Mouse (Mus musculus) T-helper 1 cell (primary cell): Measurements from ENCODE around the gene 2310034G01Rik.

Experiments
- in situ Hi-C: fragments of 300-600 bp; cut with MboI, MseI; formaldehyde crosslinking; loops from one replicate; pipeline ENCODE4 v1.15.1; 2025; ENCODE audit warnings: high pct_unique_total_duplicates

Gene 2310034G01Rik

GRCm38 (mm10) chr19:46328081-46329030, 21.7 kb downstream of the 2310034G01Rik start, which contains the start of gene Fbxl15:
Gene Fbxl15 (plus strand): TSS chr19:46328184.
- in situ Hi-C loops = no loop called here

DNA sequence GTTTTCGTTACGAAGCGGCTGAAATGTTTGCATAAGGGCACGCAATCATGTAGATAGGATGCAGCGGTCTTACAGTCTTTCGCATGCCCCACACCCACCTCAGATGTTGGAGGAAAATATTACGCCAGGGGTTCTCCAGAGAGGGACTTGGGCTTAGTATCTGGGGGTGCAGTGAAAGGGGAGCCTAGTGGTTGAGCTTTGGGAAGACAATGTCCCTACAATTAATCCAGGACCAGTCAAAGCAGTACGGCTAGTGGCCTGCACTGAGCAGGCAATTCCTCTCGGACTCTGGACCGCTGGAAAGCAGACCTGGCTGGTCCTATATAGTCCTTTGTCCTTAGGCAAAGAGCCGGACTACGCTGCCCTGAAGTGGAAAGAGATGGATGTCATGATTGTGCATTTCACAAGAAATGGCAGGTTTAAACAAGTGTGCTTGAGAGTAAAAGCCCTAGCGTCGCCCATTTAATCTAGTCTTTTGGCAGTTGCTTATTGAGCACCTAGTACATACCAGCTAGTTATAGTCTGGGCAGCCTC, 22.5 kb downstream of the 2310034G01Rik start:
- in situ Hi-C loops = no loop called here

DNA sequence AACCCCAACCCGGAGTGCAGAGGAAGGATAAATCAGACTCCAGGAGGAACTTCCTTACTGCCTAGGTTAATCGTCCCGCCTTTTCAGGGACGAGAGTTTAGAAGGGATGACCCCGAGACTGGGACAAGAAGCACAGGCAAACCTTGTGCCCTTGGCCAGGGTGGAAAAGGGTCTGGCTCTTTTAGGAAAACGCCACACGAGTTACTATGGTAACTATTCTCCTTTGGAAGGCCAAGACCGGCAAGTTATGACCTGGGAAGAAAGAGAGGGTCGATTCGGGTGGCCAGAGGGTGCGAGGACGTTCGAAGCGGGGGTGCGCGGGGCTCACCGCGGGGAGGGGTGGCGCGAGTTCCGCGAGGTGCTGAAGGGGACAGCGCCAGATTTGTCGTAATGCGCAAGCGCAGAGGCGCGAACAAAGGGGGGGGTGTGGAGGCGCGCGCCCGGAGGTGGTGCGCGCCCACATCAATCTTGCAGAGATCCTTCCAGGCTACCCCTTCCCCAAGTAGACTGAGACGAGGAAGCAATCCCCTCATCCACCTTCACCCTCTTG, 23.3 kb downstream of the 2310034G01Rik start, which contains the start of gene Psd:
Psd (minus strand) TSS at position 401 of the 550 bp plus-strand sequence.
- in situ Hi-C loops = no loop called here

DNA sequence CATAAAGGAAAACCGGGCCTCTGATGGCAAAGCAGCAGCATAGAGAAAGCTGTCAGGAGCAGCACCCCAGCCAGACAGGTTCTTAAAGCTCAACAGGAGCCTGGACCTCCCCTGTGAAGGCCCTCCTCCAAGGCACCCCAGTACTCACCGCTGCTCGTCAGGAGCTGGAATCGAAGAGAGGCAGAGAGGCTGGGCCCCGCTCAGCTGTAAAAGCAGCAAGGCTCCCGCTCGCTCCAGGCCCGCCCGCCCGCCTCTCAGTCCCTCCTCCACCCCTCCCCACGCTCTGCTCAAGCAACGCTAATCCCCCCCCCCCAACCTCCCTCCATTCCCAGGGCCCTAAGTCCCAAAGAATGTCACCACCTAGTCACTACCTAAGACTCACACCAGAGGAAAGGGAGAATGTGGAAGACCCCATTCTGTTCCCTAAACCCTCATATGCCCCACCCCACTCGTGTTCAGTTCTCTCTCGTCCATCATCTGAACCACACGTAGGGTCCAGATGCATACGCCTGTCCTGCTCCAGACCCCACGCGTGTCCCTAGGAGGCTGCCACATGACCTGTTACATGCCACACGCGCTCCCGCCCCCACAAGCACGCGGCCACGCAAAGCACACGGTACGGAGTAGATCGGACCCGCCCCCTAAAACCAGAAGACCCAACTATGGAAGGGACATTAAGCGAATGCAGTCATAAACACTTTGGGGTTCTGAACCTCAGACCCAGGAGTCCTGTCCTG, 23.9 kb downstream of the 2310034G01Rik start:
- in situ Hi-C loops = no loop called here

GRCm38 (mm10) chr19:46324918-46325317, 25.2 kb downstream of the 2310034G01Rik start:
- in situ Hi-C loops = no loop called here

DNA sequence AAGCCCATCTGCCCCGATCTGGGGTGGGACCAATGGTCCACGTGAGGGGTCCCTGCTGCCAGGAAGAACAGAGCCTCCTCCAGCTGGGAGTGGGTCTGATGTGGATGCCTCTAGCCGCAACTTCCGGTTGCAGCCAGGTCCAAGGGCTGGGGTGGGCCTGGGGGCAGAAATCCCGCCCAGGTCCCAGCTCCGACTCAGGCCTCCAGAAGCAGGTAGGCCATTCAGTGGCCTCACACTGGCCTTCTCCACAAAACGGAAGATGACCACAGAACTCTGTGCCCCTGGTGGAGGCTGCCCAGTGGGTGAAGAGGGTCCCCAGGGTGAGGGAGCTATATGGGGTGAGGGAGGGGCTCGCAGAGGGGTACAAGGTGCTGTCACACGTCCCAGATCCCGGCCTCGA, 25.7 kb downstream of the 2310034G01Rik start:
- in situ Hi-C loops = no loop called here

DNA sequence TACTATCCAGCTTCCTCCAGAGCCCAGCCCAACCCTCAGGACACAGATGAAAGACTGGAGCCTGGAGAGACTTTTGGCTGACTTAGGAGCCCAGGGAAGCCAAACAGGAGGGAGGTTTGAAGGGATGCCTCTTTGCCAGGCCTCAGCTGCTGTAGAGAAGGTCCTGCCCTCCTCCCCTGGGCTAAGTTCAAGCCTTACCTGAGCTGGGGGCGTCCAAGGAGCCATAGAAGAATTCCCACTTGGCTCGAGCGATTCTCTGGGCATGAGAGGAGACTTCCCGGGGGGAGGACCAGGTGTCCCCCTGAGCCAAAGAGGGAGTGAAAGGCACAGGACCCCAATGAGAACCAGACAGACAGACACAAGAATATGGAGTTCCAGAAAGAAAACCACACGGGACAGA, 26.4 kb downstream of the 2310034G01Rik start:
- in situ Hi-C loops = no loop called here

DNA sequence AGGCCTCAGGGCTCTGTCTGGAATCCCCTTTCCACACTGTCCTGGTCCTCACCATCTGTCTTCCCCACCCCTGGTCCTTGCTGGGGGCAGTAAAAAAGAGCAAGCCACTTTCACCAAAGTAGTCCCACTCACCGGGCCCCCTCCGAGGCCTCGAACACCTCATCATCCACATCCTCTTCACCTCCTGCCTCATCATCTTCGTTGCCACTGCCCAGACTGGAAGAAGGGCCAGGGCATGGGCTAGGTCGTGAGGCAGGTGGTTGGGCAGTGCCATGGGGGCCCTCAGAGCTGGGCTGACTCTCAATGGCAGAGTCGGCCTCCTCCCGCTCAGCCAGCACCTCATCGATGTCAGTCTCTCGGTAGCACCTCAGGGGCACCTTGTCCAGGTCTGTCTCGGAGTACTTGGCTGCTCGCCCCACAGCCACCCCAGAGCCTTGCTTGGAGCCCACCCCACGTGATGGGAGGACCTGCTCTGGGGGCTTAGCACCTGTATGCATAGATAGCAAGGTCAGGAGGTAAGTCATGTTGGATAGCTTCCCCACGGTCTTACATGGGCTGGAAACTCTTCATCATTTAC, 27.0 kb downstream of the 2310034G01Rik start:
- in situ Hi-C loops = no loop called here

- in situ Hi-C loops = no loop called here
Measured at GRCm38 (mm10) chr19:46322144-46322995, 27.7 kb downstream of the 2310034G01Rik start.

- in situ Hi-C loops = no loop called here
Measured at GRCm38 (mm10) chr19:46321101-46321943, 28.8 kb downstream of the 2310034G01Rik start.

GRCm38 (mm10) chr19:46320076-46320785, 29.9 kb downstream of the 2310034G01Rik start:
- in situ Hi-C loops = no loop called here

GRCm38 (mm10) chr19:46318586-46319378, 31.3 kb downstream of the 2310034G01Rik start:
- in situ Hi-C loops = no loop called here

DNA sequence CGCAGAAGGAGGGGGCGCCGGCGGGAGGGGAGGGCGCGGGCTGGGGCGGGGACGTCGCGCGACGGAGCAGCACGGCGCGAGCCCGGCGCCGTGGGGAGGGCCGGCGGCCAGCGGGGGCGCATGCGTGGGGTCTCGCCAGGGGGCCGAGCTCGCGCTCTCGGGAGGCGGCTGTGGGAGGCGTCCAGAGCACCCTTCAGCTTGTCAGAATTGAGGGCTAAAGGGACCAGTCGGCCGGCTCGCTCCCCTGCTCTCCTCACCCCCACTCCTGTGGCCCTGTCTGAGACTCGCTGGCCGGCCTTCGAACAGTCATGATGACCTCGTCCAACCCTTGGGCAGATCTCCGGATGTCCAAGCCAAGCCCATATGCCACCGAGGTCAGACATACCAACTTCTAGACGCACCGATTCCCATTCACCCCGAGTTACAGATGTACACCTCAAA, 32.1 kb downstream of the 2310034G01Rik start:
- in situ Hi-C loops = no loop called here

DNA sequence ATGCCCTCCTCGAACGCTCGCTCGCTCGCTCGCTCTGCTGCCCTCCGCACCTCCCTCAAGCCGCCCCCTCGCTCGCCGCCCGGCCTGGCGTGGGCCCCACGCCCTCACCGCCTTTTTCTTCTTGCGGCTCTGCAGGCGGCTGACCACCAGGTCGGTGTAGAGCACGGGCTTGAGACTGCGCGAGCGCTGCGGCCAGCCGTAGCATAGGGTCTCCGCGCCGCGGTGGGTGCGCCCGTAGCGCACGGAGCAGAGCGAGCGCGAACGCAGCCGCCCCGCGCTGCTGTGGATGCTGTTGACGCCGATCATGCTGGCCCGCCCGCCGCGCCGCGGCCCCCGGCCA, 32.6 kb downstream of the 2310034G01Rik start:
- in situ Hi-C loops = no loop called here

DNA sequence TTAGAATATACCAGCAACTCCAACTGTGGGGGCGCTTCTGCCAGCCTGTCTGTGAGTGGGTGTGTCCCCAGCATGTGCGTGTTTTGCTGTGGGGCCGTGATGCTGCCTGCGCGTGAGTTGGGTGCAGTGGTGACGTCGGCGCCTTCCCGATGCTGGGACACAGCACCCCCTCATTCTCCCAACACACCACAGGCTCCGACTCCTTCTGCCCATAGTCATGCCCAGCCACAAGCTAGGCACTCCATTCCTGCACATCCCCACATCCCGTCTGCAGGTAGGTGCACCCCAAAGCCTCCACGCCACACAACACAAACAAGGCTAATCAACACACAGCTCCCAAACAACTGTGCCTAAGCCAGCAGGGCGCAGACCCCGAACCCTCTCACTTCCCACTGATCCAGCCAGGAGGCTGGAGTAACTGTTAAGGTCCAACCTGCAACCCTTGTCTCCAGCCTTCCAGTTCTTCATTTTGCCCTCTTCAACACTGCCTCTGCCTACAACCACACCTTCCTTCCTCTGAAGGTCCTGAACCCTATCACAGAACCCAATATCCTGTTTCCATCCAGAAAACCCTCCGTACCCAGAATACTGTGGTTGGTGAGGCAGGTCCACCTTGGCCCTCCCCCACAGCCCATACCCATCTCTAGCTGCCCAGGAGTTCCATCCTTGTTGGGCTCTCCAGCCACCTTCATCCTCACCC, 33.1 kb downstream of the 2310034G01Rik start:
- in situ Hi-C loops = no loop called here

DNA sequence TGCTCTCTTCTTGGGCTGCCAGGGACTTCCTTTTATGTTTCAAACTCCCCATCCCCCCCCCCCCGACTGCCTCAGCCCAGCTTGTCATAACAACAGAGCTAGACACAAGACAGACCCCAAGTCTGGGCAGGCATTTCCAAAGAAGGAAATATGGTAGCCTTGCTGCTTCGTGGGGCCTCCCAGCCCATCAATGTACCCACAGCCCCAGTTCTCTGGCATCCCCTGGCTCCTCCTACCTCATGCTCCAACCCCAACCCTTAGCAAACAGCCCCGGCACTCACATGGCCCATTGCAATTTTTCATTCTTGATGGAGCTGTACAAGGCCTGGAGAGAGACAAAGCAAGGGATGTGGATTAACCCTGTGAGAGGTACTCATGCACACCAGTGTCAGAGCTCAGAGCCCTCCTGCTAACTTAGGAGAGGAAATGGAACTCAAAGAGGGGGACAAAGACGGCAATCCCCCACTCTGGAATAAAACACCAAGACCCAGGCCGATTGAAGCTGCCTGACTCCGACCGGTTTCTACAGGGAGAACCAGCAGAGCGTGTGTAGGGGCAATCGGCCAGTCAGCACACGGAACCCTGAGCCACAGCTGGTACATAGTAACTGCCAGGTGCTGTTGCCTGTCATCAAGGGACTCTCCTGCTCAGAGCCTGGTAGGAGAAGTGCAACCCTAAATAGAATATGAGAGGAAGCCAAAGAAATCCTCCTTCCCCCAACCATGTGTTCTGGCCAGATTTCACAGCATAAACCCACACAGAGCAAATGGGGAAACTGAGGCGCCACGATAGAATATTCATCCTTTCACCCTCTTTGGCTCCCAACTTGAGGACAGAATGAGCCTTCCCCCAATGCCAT, 34.1 kb downstream of the 2310034G01Rik start:
- in situ Hi-C loops = no loop called here
